Mouse (Mus musculus) thymus, adult 18-20 months (tissue): ENCODE data around the gene Htr5a.

ENCODE experiments used
- DNase-seq, 2 experiments: peaks; one replicate each; pipeline ENCODE4 v3.0.0; 2022; ENCODE audit warnings: mixed read lengths in 2 of 2

Htr5a gene

GRCm38 (mm10) chr5:27888080-27888479, 46.1 kb downstream of the Htr5a start:
- DNase-seq = no peak

GRCm38 (mm10) chr5:27895961-27896360, 54.0 kb downstream of the Htr5a start:
- no peak for DNase-seq

- DNase-seq = no peak
Measured at GRCm38 (mm10) chr5:27899756-27900155, 57.8 kb downstream of the Htr5a start.

GRCm38 (mm10) chr5:27900186-27900585, 58.2 kb downstream of the Htr5a start:
- no peak for DNase-seq
